Mouse (Mus musculus): Measurements from ENCODE around the gene Cyp2c38.
"Not testable (repeated sequence)": the region's sequence is repeated elsewhere in the genome, so short reads cannot be mapped to it uniquely, and the experiment has no call there.

Cyp2c38 gene

DNA sequence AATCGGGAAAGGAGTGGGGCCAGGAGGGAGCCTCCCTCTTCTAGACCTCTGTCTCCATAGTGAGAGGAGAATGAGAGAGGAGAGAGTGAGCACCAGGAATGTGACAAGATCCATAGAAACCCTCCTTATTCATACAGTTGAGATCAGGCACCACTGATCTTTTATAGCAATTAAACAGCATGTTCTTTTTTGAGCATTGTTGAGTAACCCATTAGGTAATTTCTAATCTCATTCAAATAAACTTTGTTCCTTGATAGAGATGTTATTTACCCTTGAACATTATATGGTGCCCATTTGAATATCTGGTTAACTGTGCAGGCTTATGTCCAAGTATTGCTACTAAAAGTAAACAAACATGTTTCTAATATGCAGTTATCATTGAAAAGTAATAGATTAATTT is at the start of gene Cyp2c38:
TSS of gene Cyp2c38 (minus strand) at position 135 of the 400 bp plus-strand sequence.
- DNase-seq (ENCODE audit: low spot score in 2 of 2), result no peak

DNA sequence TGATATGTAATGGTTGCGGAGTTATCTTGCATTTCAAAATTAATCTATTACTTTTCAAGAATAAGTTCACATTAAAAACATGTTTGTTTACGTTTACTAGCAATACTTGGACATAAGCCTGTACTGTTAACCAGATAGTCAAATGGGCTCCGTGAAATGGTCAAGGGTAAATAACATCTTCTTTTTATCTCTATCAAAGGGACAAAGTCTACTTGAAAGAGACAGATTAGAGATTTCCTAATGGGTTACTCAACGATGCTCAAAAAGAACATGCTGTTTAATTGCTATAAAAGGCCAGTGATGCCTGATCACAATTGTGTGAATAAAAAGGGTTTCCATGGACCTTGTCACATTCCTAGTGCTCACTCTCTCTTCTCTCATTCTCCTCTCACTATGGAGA is 47.7 kb upstream of the Cyp2c38 start, which contains the start of gene Cyp2c39:
TSS of gene Cyp2c39 (plus strand) at position 329 of the 400 bp plus-strand sequence.
- no peak for DNase-seq (ENCODE audit: low spot score in 2 of 2)

DNA sequence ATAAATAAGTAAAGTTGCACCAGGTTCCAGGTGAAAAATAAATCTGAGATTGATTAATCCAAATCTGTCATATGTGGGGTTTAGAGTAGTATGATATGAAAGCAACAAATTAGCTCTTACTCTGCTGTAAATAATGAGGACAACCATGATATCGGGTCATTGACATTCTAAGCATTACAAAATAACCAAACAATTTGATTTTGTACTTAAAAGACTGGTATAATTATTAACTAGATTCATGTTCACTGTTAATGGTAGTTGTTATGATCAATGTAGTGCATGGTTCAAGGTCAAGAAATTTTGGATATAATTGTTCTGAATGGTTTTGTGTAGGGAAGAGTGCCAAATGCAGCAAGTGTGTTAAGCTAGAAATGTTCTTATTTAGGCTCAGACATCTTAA is 46.7 kb upstream of the Cyp2c38 start:
- no peak for DNase-seq (ENCODE audit: low spot score in 2 of 2)

DNA sequence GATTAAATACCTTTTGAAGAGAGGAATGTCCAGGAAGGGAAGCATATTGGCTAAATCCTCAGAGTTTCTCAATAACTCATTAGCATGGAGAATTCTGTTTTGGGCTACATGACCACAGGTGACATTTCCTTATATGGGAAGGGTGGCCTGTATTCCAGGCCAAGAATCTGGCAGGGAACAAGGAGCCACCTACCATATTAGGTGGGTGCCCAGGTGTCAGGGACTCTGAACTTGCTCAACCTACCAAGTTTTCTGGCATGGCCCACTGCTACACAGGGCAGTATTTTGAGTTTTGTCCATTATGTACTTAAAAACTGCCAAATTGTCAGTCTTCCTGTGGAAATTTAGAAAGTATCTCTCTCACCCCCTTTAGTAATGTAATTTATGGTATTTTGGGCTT is 43.5 kb upstream of the Cyp2c38 start:
- no peak for DNase-seq (ENCODE audit: low spot score in 2 of 2)

DNA sequence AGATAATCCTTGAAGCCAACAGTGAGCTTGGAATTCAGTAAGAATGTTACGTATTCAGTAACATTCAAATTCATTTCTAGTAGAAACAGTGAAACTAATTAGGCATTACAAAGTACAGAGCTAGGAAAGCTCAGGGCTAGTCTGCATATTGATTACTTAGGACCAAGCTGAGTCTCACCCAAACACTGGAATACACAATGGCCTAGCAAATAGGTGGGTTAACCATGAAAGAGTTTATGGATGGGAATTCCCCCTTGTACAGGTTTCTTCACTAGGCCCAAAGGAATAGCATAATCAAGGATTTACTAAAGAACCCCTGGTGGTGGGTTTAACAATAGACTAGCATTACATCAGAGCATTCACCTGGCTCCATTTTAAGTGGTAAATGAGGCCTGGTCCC is 21.1 kb upstream of the Cyp2c38 start:
- DNase-seq (ENCODE audit: low spot score in 2 of 2), result not testable (repeated sequence)

DNA sequence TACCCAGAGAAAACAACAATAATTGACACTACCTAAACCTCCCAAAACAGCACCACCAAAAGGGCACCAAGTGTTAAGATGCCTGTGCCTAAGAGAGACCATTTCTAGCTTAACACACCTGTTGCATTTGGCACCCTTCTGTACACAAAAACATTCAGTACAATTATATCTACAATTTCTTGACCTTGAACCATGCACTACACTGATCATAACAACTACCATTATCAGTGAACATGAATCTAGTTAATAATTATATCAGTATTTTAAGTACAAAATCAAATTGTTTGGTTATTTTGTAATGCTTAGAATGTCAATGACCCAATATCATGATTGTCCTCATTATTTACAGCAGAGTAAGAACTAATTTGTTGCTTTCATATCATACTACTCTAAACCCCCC is 1.0 kb upstream of the Cyp2c38 start:
- DNase-seq (ENCODE audit: low spot score in 2 of 2), result no peak

Data from thymus, postnatal 10 days (tissue).